Mouse (Mus musculus) heart, postnatal 10 days (tissue): Measurements from ENCODE around the gene Tfdp2. TPM values are rescaled to one million over a fixed set of nuclear protein-coding genes. Genes with fewer than 3 reads are reported as not detected.
A peak's percentile ranks its signal among the peaks of the same experiment; 100 is the strongest.

Experiments used
- DNase-seq, 2 experiments: peaks; one replicate each; pipeline ENCODE4 v3.0.0; 2021
- intact Hi-C: fragments of 180-260 bp; cut with DNase I; formaldehyde crosslinking; loops from one replicate; pipeline ENCODE4 v1.15.1; 2025
- total RNA-seq, 2 experiments: library from RNA; stranded (reverse); gene quantifications; 2 replicates each; pipeline ENCODE4 v1.2.3; 2021

Gene Tfdp2
- total RNA-seq, 2 experiments from 2014 or later, result 41.7 to 56.5 TPM

- intact Hi-C loops, result no loop called here
- DNase-seq, result no peak
Observed at GRCm38 (mm10) chr9:96220419-96220818, 24.3 kb downstream of the Tfdp2 start.

GRCm38 (mm10) chr9:96223302-96223701 lies 27.2 kb downstream of the Tfdp2 start:
- intact Hi-C loops, result no loop called here
- DNase-seq, result peak; percentile 31 to 44

- intact Hi-C loops, result no loop called here
Observed at GRCm38 (mm10) chr9:96228285-96228684, 32.2 kb downstream of the Tfdp2 start.

GRCm38 (mm10) chr9:96230271-96230670 lies 34.2 kb downstream of the Tfdp2 start:
- no peak for DNase-seq
- intact Hi-C loops, result no loop called here

More at GRCm38 (mm10) chr9:96228285-96228684, 32.2 kb downstream of the Tfdp2 start:
- DNase-seq, result no peak

GRCm38 (mm10) chr9:96235477-96235876 lies 39.4 kb downstream of the Tfdp2 start:
- intact Hi-C loops, result no loop called here
- no peak for DNase-seq

- no peak for DNase-seq
- intact Hi-C loops, result no loop called here
Observed at GRCm38 (mm10) chr9:96237391-96237790, 41.3 kb downstream of the Tfdp2 start.

- intact Hi-C loops, result no loop called here
- DNase-seq, result no peak
Observed at GRCm38 (mm10) chr9:96238286-96238685, 42.2 kb downstream of the Tfdp2 start.

GRCm38 (mm10) chr9:96241134-96242097 lies 45.3 kb downstream of the Tfdp2 start:
- intact Hi-C loops, result no loop called here
- peak; percentile 13 to 21 for DNase-seq

- DNase-seq, result no peak
- intact Hi-C loops, result no loop called here
Observed at GRCm38 (mm10) chr9:96243915-96244314, 47.8 kb downstream of the Tfdp2 start.

- no peak for DNase-seq
- intact Hi-C loops, result no loop called here
Observed at GRCm38 (mm10) chr9:96254812-96255211, 58.7 kb downstream of the Tfdp2 start.

GRCm38 (mm10) chr9:96258478-96258877 lies 62.4 kb downstream of the Tfdp2 start:
- intact Hi-C loops, result no loop called here
- peak; percentile 20 to 24 for DNase-seq

- intact Hi-C loops, result no loop called here
- DNase-seq, result peak; percentile 45 to 57
Observed at GRCm38 (mm10) chr9:96259017-96259512, 63.0 kb downstream of the Tfdp2 start.

- intact Hi-C loops, result no loop called here
- peak; percentile 9 to 29 for DNase-seq
Observed at GRCm38 (mm10) chr9:96259753-96260520, 63.9 kb downstream of the Tfdp2 start.

- intact Hi-C loops, result no loop called here
- no peak for DNase-seq
Observed at GRCm38 (mm10) chr9:96261101-96261500, 65.0 kb downstream of the Tfdp2 start.

GRCm38 (mm10) chr9:96261980-96262379 lies 65.9 kb downstream of the Tfdp2 start:
- intact Hi-C loops, result no loop called here

GRCm38 (mm10) chr9:96266793-96267558 lies 70.9 kb downstream of the Tfdp2 start:
- no peak for DNase-seq
- intact Hi-C loops, result no loop called here

More at GRCm38 (mm10) chr9:96261980-96262379, 65.9 kb downstream of the Tfdp2 start:
- DNase-seq, result no peak

GRCm38 (mm10) chr9:96267559-96267948 lies 71.5 kb downstream of the Tfdp2 start:
- DNase-seq, result no peak
- intact Hi-C loops, result no loop called here

GRCm38 (mm10) chr9:96269726-96270125 lies 73.7 kb downstream of the Tfdp2 start:
- no peak for DNase-seq
- intact Hi-C loops, result no loop called here

GRCm38 (mm10) chr9:96275543-96275942 lies 79.5 kb downstream of the Tfdp2 start:
- intact Hi-C loops, result no loop called here
- DNase-seq, result no peak

GRCm38 (mm10) chr9:96281497-96281896 lies 85.4 kb downstream of the Tfdp2 start:
- no peak for DNase-seq
- intact Hi-C loops, result no loop called here

GRCm38 (mm10) chr9:96282082-96282481 lies 86.0 kb downstream of the Tfdp2 start:
- no peak for DNase-seq
- intact Hi-C loops, result no loop called here
